Mouse (Mus musculus): ENCODE data around the gene Ifna9. TPM values are rescaled to one million over a fixed set of nuclear protein-coding genes. Genes with fewer than 3 reads are reported as not detected.
A peak's percentile ranks its signal among the peaks of the same experiment; 100 is the strongest.
"Not testable (repeated sequence)": the region's sequence is repeated elsewhere in the genome, so short reads cannot be mapped to it uniquely, and the experiment has no call there.

The Ifna9 gene
- not detected in 2 replicates for total RNA-seq (2015; ENCODE audit: low replicate concordance)
- not detected in 2 replicates for total RNA-seq (2017; ENCODE audit: low replicate concordance)

- no peak for ATAC-seq (replicated peaks; ENCODE audit: low FRiP score, poor library complexity, severe bottlenecking)
These were observed at the start of gene Ifna9 for GRCm38 (mm10) chr4:88592285-88592684. Gene Ifna9 (minus strand): TSS chr4:88592385.

DNA sequence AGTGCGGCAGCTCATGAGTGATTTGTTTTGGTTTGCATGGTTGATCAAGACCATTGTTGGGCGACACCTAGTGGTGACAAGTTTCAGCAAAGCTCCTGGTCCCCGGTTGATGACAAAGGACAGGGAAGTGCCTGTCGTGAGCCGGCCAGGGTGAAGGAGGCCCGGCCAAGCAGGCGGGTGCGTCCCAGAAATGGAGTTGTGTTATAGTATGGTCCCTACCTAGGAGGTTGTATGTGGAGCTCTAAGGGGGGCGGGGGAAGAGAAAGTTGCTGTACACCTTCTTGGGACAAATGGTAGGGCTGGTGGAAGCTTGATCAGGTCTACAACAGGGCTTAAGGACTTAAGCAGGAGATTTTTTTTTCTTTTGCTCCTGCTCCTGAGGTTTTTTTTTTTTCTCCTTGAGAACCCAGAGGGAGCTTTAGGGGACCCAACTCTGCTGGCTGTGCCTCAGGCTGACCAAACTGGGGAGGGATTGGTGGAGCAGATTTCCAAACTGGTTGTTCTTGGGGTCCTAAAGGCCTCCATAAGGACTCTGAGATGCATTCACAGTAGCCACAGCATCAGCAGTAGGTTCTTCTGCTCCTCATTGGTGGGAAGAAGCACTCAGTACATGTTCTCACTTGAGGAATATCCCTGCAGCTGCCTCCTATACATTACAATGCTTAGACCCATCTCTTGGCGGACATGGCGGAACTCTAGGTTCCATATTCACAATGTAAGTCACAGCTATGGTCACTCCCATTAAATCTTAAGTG is 49.1 kb upstream of the Ifna9 start:
- peak; percentile 99 for ATAC-seq (replicated peaks; ENCODE audit: low FRiP score, poor library complexity, severe bottlenecking)

DNA sequence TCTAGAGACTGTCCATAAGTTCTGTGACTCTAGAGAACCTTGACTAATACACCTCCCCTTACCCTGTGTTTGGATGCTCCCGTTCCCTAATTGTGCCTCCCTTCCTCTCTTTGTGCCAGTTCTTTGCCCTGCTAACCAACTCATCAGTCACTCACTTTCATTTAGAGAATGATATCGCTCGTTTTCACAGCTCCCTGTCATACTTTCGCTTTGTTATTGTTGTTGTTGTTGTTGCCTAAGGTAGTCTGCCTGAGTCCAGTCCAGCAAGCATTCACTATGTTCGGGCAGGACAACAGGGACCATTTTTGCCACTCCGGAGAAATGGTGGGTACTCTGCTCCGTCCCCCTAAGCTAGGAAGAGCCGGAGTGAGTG is 48.5 kb upstream of the Ifna9 start:
- ATAC-seq (replicated peaks; ENCODE audit: low FRiP score, poor library complexity, severe bottlenecking), result 0 out of 2 replicates have a peak, but pooled peaks have one; percentile 30

DNA sequence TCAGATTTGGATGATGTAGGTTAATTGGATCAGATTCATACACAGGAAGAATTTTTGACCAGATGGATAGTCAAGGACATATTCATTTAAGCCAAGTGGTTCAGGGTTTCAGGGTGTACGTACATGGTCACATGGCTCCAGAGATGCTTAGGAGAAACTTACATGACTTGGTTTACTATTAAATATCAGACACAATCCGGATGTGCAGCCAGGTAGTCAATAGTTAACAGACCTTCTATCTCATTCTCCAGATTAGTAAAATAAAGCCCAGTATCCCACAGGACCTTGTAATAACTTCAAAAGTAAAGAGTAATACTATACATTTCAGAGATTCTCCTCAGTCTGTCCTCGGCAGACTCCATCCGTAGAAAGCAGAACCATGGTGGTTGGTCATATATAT is 42.1 kb upstream of the Ifna9 start, which contains the start of gene C87499:
Gene C87499 (minus strand): TSS at position 101 of the 400 bp plus-strand sequence.
- ATAC-seq (replicated peaks; ENCODE audit: low FRiP score, poor library complexity, severe bottlenecking), result no peak

DNA sequence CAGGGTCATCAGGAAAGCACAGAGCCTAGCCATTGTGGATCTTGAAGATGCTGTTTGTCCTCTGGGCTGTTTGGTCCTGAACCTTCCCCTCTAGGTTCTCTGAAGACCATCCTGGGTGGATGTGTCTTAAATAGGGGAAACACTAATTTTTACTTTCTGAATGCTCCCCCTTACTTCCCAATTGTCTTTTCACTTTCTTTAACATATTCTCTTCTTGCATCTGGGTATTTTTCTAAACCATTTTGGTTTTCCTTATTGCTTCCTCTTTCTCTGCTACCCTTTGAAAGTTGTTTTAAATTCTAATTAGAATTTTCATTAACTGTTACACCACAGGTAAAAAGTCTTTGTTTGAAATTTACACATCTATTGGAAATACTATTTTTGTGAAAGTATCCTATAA is 11.1 kb upstream of the Ifna9 start, which contains the start of gene Ifna12:
Gene Ifna12 (minus strand): TSS at position 101 of the 400 bp plus-strand sequence.
- no peak for ATAC-seq (replicated peaks; ENCODE audit: low FRiP score, poor library complexity, severe bottlenecking)

- no peak for ATAC-seq (replicated peaks; ENCODE audit: low FRiP score, poor library complexity, severe bottlenecking)
These were observed 20.5 kb downstream of the Ifna9 start, which contains the start of gene Ifna14 for GRCm38 (mm10) chr4:88571698-88572097. Gene Ifna14 (minus strand): TSS chr4:88571798.

- ATAC-seq (replicated peaks; ENCODE audit: low FRiP score, poor library complexity, severe bottlenecking), result no peak
These were observed 30.4 kb downstream of the Ifna9 start for GRCm38 (mm10) chr4:88561791-88562190.

DNA sequence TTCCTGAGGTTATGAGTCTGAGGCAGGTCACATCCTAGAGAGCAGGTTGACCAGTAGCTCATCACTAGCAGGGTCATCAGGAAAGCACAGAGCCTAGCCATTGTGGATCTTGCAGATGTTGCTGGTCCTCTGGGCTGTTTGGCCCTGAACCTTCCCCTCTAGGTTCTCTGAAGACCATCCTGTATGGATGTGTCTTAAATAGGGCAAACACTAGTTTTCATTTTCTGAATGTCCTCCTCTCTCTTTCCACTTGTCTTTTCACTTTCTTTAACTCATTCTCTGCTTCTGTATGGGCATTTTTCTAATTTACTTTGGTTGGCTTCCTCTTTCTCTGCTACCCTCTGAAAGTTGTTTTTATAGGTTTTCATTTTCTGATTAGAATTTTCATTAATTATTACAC is 34.0 kb downstream of the Ifna9 start, which contains the start of gene Ifna15:
Gene Ifna15 (minus strand): TSS at position 101 of the 400 bp plus-strand sequence.
- not testable (repeated sequence) for ATAC-seq (replicated peaks; ENCODE audit: low FRiP score, poor library complexity, severe bottlenecking)

- ATAC-seq (replicated peaks; ENCODE audit: low FRiP score, poor library complexity, severe bottlenecking), result peak; percentile 100
These were observed 41.8 kb downstream of the Ifna9 start for GRCm38 (mm10) chr4:88550161-88550945.

GRCm38 (mm10) chr4:88547986-88548385 is 44.2 kb downstream of the Ifna9 start:
- no peak for ATAC-seq (replicated peaks; ENCODE audit: low FRiP score, poor library complexity, severe bottlenecking)

- ATAC-seq (replicated peaks; ENCODE audit: low FRiP score, poor library complexity, severe bottlenecking), result peak; percentile 95
These were observed 48.4 kb downstream of the Ifna9 start for GRCm38 (mm10) chr4:88543649-88544234.

Other genes starting within 250 kb of the Ifna9 start
Only the 30 nearest of the 31 such genes appear.
- gene Hacd4, start 153.5 kb downstream of the Ifna9 start, total RNA-seq (2015; ENCODE audit: low replicate concordance), result 14.0 and 16.5 TPM in 2 replicates
- gene Hacd4, start 153.5 kb downstream of the Ifna9 start, total RNA-seq (2017; ENCODE audit: low replicate concordance), result 5.9 and 6.8 TPM in 2 replicates
- not detected in 2 replicates for gene Ifnb1, start 69.6 kb downstream of the Ifna9 start, total RNA-seq (2015; ENCODE audit: low replicate concordance)
- gene Ifnb1, start 69.6 kb downstream of the Ifna9 start, total RNA-seq (2017; ENCODE audit: low replicate concordance), result not detected in 2 replicates
- gene Ifna15, start 34.1 kb downstream of the Ifna9 start, total RNA-seq (2015; ENCODE audit: low replicate concordance), result not detected in 2 replicates
- not detected in 2 replicates for gene Ifna15, start 34.1 kb downstream of the Ifna9 start, total RNA-seq (2017; ENCODE audit: low replicate concordance)
- gene Ifna14, start 20.6 kb downstream of the Ifna9 start, total RNA-seq (2015; ENCODE audit: low replicate concordance), result not detected in 2 replicates
- not detected in 2 replicates for gene Ifna14, start 20.6 kb downstream of the Ifna9 start, total RNA-seq (2017; ENCODE audit: low replicate concordance)
- gene Ifna12, start 11.0 kb upstream of the Ifna9 start, total RNA-seq (2015; ENCODE audit: low replicate concordance), result not detected in 2 replicates
- gene Ifna12, start 11.0 kb upstream of the Ifna9 start, total RNA-seq (2017; ENCODE audit: low replicate concordance), result not detected in 2 replicates
- gene C87499, start 42.0 kb upstream of the Ifna9 start, total RNA-seq (2015; ENCODE audit: low replicate concordance), result not detected in 2 replicates
- not detected in 2 replicates for gene C87499, start 42.0 kb upstream of the Ifna9 start, total RNA-seq (2017; ENCODE audit: low replicate concordance)
- not detected in 2 replicates for gene Ifna13, start 52.1 kb upstream of the Ifna9 start, total RNA-seq (2015; ENCODE audit: low replicate concordance)
- not detected in 2 replicates for gene Ifna13, start 52.1 kb upstream of the Ifna9 start, total RNA-seq (2017; ENCODE audit: low replicate concordance)
- not detected in 2 replicates for gene Ifna16, start 84.5 kb upstream of the Ifna9 start, total RNA-seq (2015; ENCODE audit: low replicate concordance)
- not detected in 2 replicates for gene Ifna16, start 84.5 kb upstream of the Ifna9 start, total RNA-seq (2017; ENCODE audit: low replicate concordance)
- not detected in 2 replicates for gene Ifna2, start 91.5 kb upstream of the Ifna9 start, total RNA-seq (2015; ENCODE audit: low replicate concordance)
- gene Ifna2, start 91.5 kb upstream of the Ifna9 start, total RNA-seq (2017; ENCODE audit: low replicate concordance), result not detected in 2 replicates
- gene Ifnab, start 99.0 kb upstream of the Ifna9 start, total RNA-seq (2015; ENCODE audit: low replicate concordance), result not detected in 2 replicates
- gene Ifnab, start 99.0 kb upstream of the Ifna9 start, total RNA-seq (2017; ENCODE audit: low replicate concordance), result not detected in 2 replicates
- not detected in 2 replicates for gene Gm26566, start 129.4 kb upstream of the Ifna9 start, total RNA-seq (2015; ENCODE audit: low replicate concordance)
- not detected in 2 replicates for gene Gm26566, start 129.4 kb upstream of the Ifna9 start, total RNA-seq (2017; ENCODE audit: low replicate concordance)
- gene Klhl9, start 130.1 kb upstream of the Ifna9 start, total RNA-seq (2015; ENCODE audit: low replicate concordance), result 18.6 and 26.3 TPM in 2 replicates
- gene Klhl9, start 130.1 kb upstream of the Ifna9 start, total RNA-seq (2017; ENCODE audit: low replicate concordance), result 24.0 and 29.5 TPM in 2 replicates
- gene Gm13271, start 162.5 kb upstream of the Ifna9 start, total RNA-seq (2015; ENCODE audit: low replicate concordance), result not detected in 2 replicates
- gene Gm13271, start 162.5 kb upstream of the Ifna9 start, total RNA-seq (2017; ENCODE audit: low replicate concordance), result not detected in 2 replicates
- not detected in 2 replicates for gene Gm13283, start 167.7 kb upstream of the Ifna9 start, total RNA-seq (2015; ENCODE audit: low replicate concordance)
- not detected in 2 replicates for gene Gm13283, start 167.7 kb upstream of the Ifna9 start, total RNA-seq (2017; ENCODE audit: low replicate concordance)
- gene Gm13290, start 181.4 kb upstream of the Ifna9 start, total RNA-seq (2015; ENCODE audit: low replicate concordance), result not detected in 2 replicates
- gene Gm13290, start 181.4 kb upstream of the Ifna9 start, total RNA-seq (2017; ENCODE audit: low replicate concordance), result not detected in 2 replicates
- not detected in 2 replicates for gene Gm13289, start 184.5 kb upstream of the Ifna9 start, total RNA-seq (2015; ENCODE audit: low replicate concordance)
- not detected in 2 replicates for gene Gm13289, start 184.5 kb upstream of the Ifna9 start, total RNA-seq (2017; ENCODE audit: low replicate concordance)
- not detected in 2 replicates for gene Gm13272, start 187.5 kb upstream of the Ifna9 start, total RNA-seq (2015; ENCODE audit: low replicate concordance)
- not detected in 2 replicates for gene Gm13272, start 187.5 kb upstream of the Ifna9 start, total RNA-seq (2017; ENCODE audit: low replicate concordance)
- not detected in 2 replicates for gene Ifnz, start 189.7 kb upstream of the Ifna9 start, total RNA-seq (2015; ENCODE audit: low replicate concordance)
- not detected in 2 replicates for gene Ifnz, start 189.7 kb upstream of the Ifna9 start, total RNA-seq (2017; ENCODE audit: low replicate concordance)
- not detected in 2 replicates for gene Gm13276, start 193.3 kb upstream of the Ifna9 start, total RNA-seq (2015; ENCODE audit: low replicate concordance)
- not detected in 2 replicates for gene Gm13276, start 193.3 kb upstream of the Ifna9 start, total RNA-seq (2017; ENCODE audit: low replicate concordance)
- gene Gm13277, start 196.2 kb upstream of the Ifna9 start, total RNA-seq (2015; ENCODE audit: low replicate concordance), result not detected in 2 replicates
- gene Gm13277, start 196.2 kb upstream of the Ifna9 start, total RNA-seq (2017; ENCODE audit: low replicate concordance), result not detected in 2 replicates
- not detected in 2 replicates for gene Gm13278, start 199.2 kb upstream of the Ifna9 start, total RNA-seq (2015; ENCODE audit: low replicate concordance)
- gene Gm13278, start 199.2 kb upstream of the Ifna9 start, total RNA-seq (2017; ENCODE audit: low replicate concordance), result not detected in 2 replicates
- gene Gm13275, start 202.1 kb upstream of the Ifna9 start, total RNA-seq (2015; ENCODE audit: low replicate concordance), result not detected in 2 replicates
- not detected in 2 replicates for gene Gm13275, start 202.1 kb upstream of the Ifna9 start, total RNA-seq (2017; ENCODE audit: low replicate concordance)
- not detected in 2 replicates for gene Gm13279, start 205.0 kb upstream of the Ifna9 start, total RNA-seq (2015; ENCODE audit: low replicate concordance)
- gene Gm13279, start 205.0 kb upstream of the Ifna9 start, total RNA-seq (2017; ENCODE audit: low replicate concordance), result not detected in 2 replicates
- not detected in 2 replicates for gene Gm13285, start 207.3 kb upstream of the Ifna9 start, total RNA-seq (2015; ENCODE audit: low replicate concordance)
- not detected in 2 replicates for gene Gm13285, start 207.3 kb upstream of the Ifna9 start, total RNA-seq (2017; ENCODE audit: low replicate concordance)
- not detected in 2 replicates for gene Gm13287, start 210.9 kb upstream of the Ifna9 start, total RNA-seq (2015; ENCODE audit: low replicate concordance)
- gene Gm13287, start 210.9 kb upstream of the Ifna9 start, total RNA-seq (2017; ENCODE audit: low replicate concordance), result not detected in 2 replicates
- gene Gm13288, start 213.1 kb upstream of the Ifna9 start, total RNA-seq (2015; ENCODE audit: low replicate concordance), result not detected in 2 replicates
- gene Gm13288, start 213.1 kb upstream of the Ifna9 start, total RNA-seq (2017; ENCODE audit: low replicate concordance), result not detected in 2 replicates
- not detected in 2 replicates for gene Ifna7, start 223.8 kb upstream of the Ifna9 start, total RNA-seq (2015; ENCODE audit: low replicate concordance)
- not detected in 2 replicates for gene Ifna7, start 223.8 kb upstream of the Ifna9 start, total RNA-seq (2017; ENCODE audit: low replicate concordance)
- gene Ifna11, start 227.6 kb upstream of the Ifna9 start, total RNA-seq (2015; ENCODE audit: low replicate concordance), result not detected in 2 replicates
- not detected in 2 replicates for gene Ifna11, start 227.6 kb upstream of the Ifna9 start, total RNA-seq (2017; ENCODE audit: low replicate concordance)
- gene Ifna6, start 235.0 kb upstream of the Ifna9 start, total RNA-seq (2015; ENCODE audit: low replicate concordance), result not detected in 2 replicates
- gene Ifna6, start 235.0 kb upstream of the Ifna9 start, total RNA-seq (2017; ENCODE audit: low replicate concordance), result not detected in 2 replicates
- not detected in 2 replicates for gene Ifna5, start 243.1 kb upstream of the Ifna9 start, total RNA-seq (2015; ENCODE audit: low replicate concordance)
- not detected in 2 replicates for gene Ifna5, start 243.1 kb upstream of the Ifna9 start, total RNA-seq (2017; ENCODE audit: low replicate concordance)